ENCODE assay signal across 10 mouse cellular contexts in genomic region chr10:78005791-78006438, GRCm38 (mm10). TPM values are rescaled to one million over a fixed set of nuclear protein-coding genes. Genes with fewer than 3 reads are reported as not detected.
DNase-seq lines count a peak whose midpoint lies in the region; ATAC-seq and TF ChIP-seq lines count a peak whose summit lies in the region.
"Had no signal": no experiment of that assay in that cellular context is flagged by ENCODE, and none has a peak within 500 bp of the region (broad histone marks: within the 10 kb centered on the region; RNA-seq: fewer than 3 reads in every experiment).

No protein-coding gene starts in this region.

- H3K9ac ChIP-seq in hindbrain, embryonic 14.5 days: no peak overlapping the region
- H3K9ac ChIP-seq in stomach, postnatal 0 days (ENCODE audit: low read length): no peak overlapping the region

- peak overlapping the region; percentile 98 for H3K27ac ChIP-seq in hindbrain, embryonic 10.5 days
- H3K27ac ChIP-seq in hindbrain, embryonic 14.5 days: no peak overlapping the region
- H3K27ac ChIP-seq in limb, embryonic 10.5 days: peak overlapping the region; percentile 43; the same call in 1 of the 2 replicates
- peak overlapping the region; percentile 30; the same call in 1 of the 2 replicates for H3K27ac ChIP-seq in stomach, postnatal 0 days (replicated peaks)

- H3K4me2 ChIP-seq in hindbrain, embryonic 14.5 days (replicated peaks): no peak overlapping the region
- no peak overlapping the region for H3K4me2 ChIP-seq in stomach, postnatal 0 days (replicated peaks; ENCODE audit: low read depth)

- 0 out of 2 replicates have a peak, but pooled peaks cover 2% of the 10 kb centered on the region for H3K27me3 ChIP-seq in hindbrain, embryonic 10.5 days (ENCODE audit: insufficient read depth, poor library complexity, severe bottlenecking)
- H3K27me3 ChIP-seq in hindbrain, embryonic 14.5 days (ENCODE audit: control insufficient read depth, insufficient read depth, low read length): no peaks in the 10 kb centered on the region
- no peaks in the 10 kb centered on the region for H3K27me3 ChIP-seq in limb, embryonic 10.5 days (ENCODE audit: low read depth, poor library complexity, severe bottlenecking)
- no peaks in the 10 kb centered on the region for H3K27me3 ChIP-seq in stomach, postnatal 0 days (ENCODE audit: control insufficient read depth, insufficient read depth, low read length)

- WGBS in hindbrain, embryonic 10.5 days: 92% methylated on average over 4 of the region's 4 CpGs
- whole genome bisulfite sequencing in hindbrain, embryonic 14.5 days: 91% methylated on average over 4 of the region's 4 CpGs
- WGBS in limb, embryonic 10.5 days: 91% methylated on average over 4 of the region's 4 CpGs
- WGBS in stomach, postnatal 0 days: 64% methylated on average over 4 of the region's 4 CpGs

- H3K9me3 ChIP-seq in hindbrain, embryonic 10.5 days: no peaks in the 10 kb centered on the region
- H3K9me3 ChIP-seq in hindbrain, embryonic 14.5 days (ENCODE audit: control insufficient read depth, low read length): no peaks in the 10 kb centered on the region
- no peaks in the 10 kb centered on the region for H3K9me3 ChIP-seq in limb, embryonic 10.5 days (replicated peaks)
- H3K9me3 ChIP-seq in stomach, postnatal 0 days (ENCODE audit: control insufficient read depth, low read length): no peaks in the 10 kb centered on the region

- TF ChIP-seq EP300 in stomach, postnatal 0 days (optimal IDR thresholded peaks at IDR 0.05): no peak

- DNase-seq in hindbrain, embryonic 10.5 days (ENCODE audit: low spot score): no peak
- DNase-seq in hindbrain, embryonic 14.5 days (ENCODE audit: low spot score): no peak
- DNase-seq in right cerebral cortex, adult 18-20 months: peak; percentile 54
- no peak for DNase-seq in right cerebral cortex, postnatal 10 days (ENCODE audit: low spot score in 2 of 2)
- no peak for DNase-seq in limb, embryonic 10.5 days (ENCODE audit: low spot score)
- no peak for DNase-seq in stomach, postnatal 0 days (ENCODE audit: low spot score)
- no peak for DNase-seq in cerebellum, adult 8-10 months
- DNase-seq: left cerebral cortex, postnatal 4 days had no signal

- peaks cover 48% of the 10 kb centered on the region for H3K36me3 ChIP-seq in hindbrain, embryonic 10.5 days
- H3K36me3 ChIP-seq in hindbrain, embryonic 14.5 days (replicated peaks; ENCODE audit: control insufficient read depth, insufficient read depth): peaks cover 18% of the 10 kb centered on the region
- peaks cover 54% of the 10 kb centered on the region for H3K36me3 ChIP-seq in limb, embryonic 10.5 days
- H3K36me3 ChIP-seq in stomach, postnatal 0 days (ENCODE audit: control insufficient read depth, insufficient read depth, low read length): no peaks in the 10 kb centered on the region; the same call in 1 of the 2 replicates

- H3K4me1 ChIP-seq in hindbrain, embryonic 10.5 days (replicated peaks): peaks cover 61% of the 10 kb centered on the region
- H3K4me1 ChIP-seq in hindbrain, embryonic 14.5 days (replicated peaks; ENCODE audit: control insufficient read depth, insufficient read depth, low read length): peaks cover 21% of the 10 kb centered on the region
- H3K4me1 ChIP-seq in limb, embryonic 10.5 days: peaks cover 45% of the 10 kb centered on the region
- H3K4me1 ChIP-seq in stomach, postnatal 0 days (replicated peaks; ENCODE audit: control insufficient read depth, insufficient read depth): peaks cover 9% of the 10 kb centered on the region

- TF ChIP-seq CTCF in stomach, postnatal 0 days (IDR thresholded peaks at IDR 0.05; ENCODE audit: low read depth): no peak

- ATAC-seq in hindbrain, embryonic 14.5 days (ENCODE audit: low FRiP score): no peak
- ATAC-seq in stomach, postnatal 0 days (ENCODE audit: low FRiP score, low TSS enrichment): no peak
- ATAC-seq: activated CD4-positive, CD25-positive, alpha-beta regulatory T cell, adult 4 months had no signal

- no peak overlapping the region; the same call in 1 of the 2 replicates for H3K4me3 ChIP-seq in hindbrain, embryonic 10.5 days
- no peak overlapping the region for H3K4me3 ChIP-seq in hindbrain, embryonic 14.5 days (replicated peaks; ENCODE audit: low read length)
- H3K4me3 ChIP-seq in limb, embryonic 10.5 days: no peak overlapping the region
- no peak overlapping the region for H3K4me3 ChIP-seq in stomach, postnatal 0 days (ENCODE audit: low read depth, low read length)

RNA-seq across cellular contexts. Expression of gene Pfkl, which starts 4.0 kb away (rescaled TPM):
- 187 and 243 TPM in 2 replicates for polyA plus RNA-seq in hindbrain, embryonic 10.5 days (2016; fragmentation: Nextera tagmentation; extraction: Ambion mirVana)
- 93.5 and 98.2 TPM in 2 replicates for polyA plus RNA-seq in hindbrain, embryonic 14.5 days (2014; fragmentation: Nextera tagmentation; extraction: Ambion mirVana)
- polyA plus RNA-seq in limb, embryonic 10.5 days (2016; fragmentation: Nextera tagmentation; extraction: Ambion mirVana): 235 and 259 TPM in 2 replicates
- 82.4 and 86.1 TPM in 2 replicates for polyA plus RNA-seq in stomach, postnatal 0 days (2015; fragmentation: Nextera tagmentation; extraction: Ambion mirVana)

RNA-seq across cellular contexts. Expression of gene 1810043G02Rik, which starts 27.6 kb away (rescaled TPM):
- 40.7 and 42.9 TPM in 2 replicates for polyA plus RNA-seq in hindbrain, embryonic 10.5 days (2016; fragmentation: Nextera tagmentation; extraction: Ambion mirVana)
- 46.9 and 48.1 TPM in 2 replicates for polyA plus RNA-seq in hindbrain, embryonic 14.5 days (2014; fragmentation: Nextera tagmentation; extraction: Ambion mirVana)
- polyA plus RNA-seq in limb, embryonic 10.5 days (2016; fragmentation: Nextera tagmentation; extraction: Ambion mirVana): 29.4 and 32.2 TPM in 2 replicates
- polyA plus RNA-seq in stomach, postnatal 0 days (2015; fragmentation: Nextera tagmentation; extraction: Ambion mirVana): 16.1 and 18.8 TPM in 2 replicates

RNA-seq across cellular contexts. Expression of gene Trpm2, which starts 35.6 kb away (rescaled TPM):
- 0.88 and 1.2 TPM in 2 replicates for polyA plus RNA-seq in hindbrain, embryonic 10.5 days (2016; fragmentation: Nextera tagmentation; extraction: Ambion mirVana)
- polyA plus RNA-seq in hindbrain, embryonic 14.5 days (2014; fragmentation: Nextera tagmentation; extraction: Ambion mirVana): 6.3 and 6.4 TPM in 2 replicates
- 0.16 and 0.23 TPM in 2 replicates for polyA plus RNA-seq in limb, embryonic 10.5 days (2016; fragmentation: Nextera tagmentation; extraction: Ambion mirVana)
- 0.61 and 0.85 TPM in 2 replicates for polyA plus RNA-seq in stomach, postnatal 0 days (2015; fragmentation: Nextera tagmentation; extraction: Ambion mirVana)

RNA-seq across cellular contexts. Expression of gene Dnmt3l, which starts 35.8 kb away (rescaled TPM):
- polyA plus RNA-seq in hindbrain, embryonic 10.5 days (2016; fragmentation: Nextera tagmentation; extraction: Ambion mirVana): not detected in 2 replicates
- not detected in 2 replicates for polyA plus RNA-seq in hindbrain, embryonic 14.5 days (2014; fragmentation: Nextera tagmentation; extraction: Ambion mirVana)
- polyA plus RNA-seq in limb, embryonic 10.5 days (2016; fragmentation: Nextera tagmentation; extraction: Ambion mirVana): 0.10 TPM in 1 of 2 replicates, not detected in the other
- polyA plus RNA-seq in stomach, postnatal 0 days (2015; fragmentation: Nextera tagmentation; extraction: Ambion mirVana): 0.65 and 1.1 TPM in 2 replicates
- polyA plus RNA-seq: activated CD4-positive, CD25-positive, alpha-beta regulatory T cell, adult 4 months; heart, postnatal 0 days had no signal

RNA-seq across cellular contexts. Expression of gene Aire, which starts 37.5 kb away (rescaled TPM):
- 0.36 TPM in 1 of 2 replicates, not detected in the other for polyA plus RNA-seq in hindbrain, embryonic 10.5 days (2016; fragmentation: Nextera tagmentation; extraction: Ambion mirVana)
- 0.09 and 0.15 TPM in 2 replicates for polyA plus RNA-seq in hindbrain, embryonic 14.5 days (2014; fragmentation: Nextera tagmentation; extraction: Ambion mirVana)
- polyA plus RNA-seq in limb, embryonic 10.5 days (2016; fragmentation: Nextera tagmentation; extraction: Ambion mirVana): 0.15 and 0.21 TPM in 2 replicates
- 0.10 and 0.11 TPM in 2 replicates for polyA plus RNA-seq in stomach, postnatal 0 days (2015; fragmentation: Nextera tagmentation; extraction: Ambion mirVana)
- polyA plus RNA-seq: heart, postnatal 0 days had no signal
